Mouse (Mus musculus): ENCODE results near the gene Olfr353. TPM values are rescaled to one million over a fixed set of nuclear protein-coding genes. Genes with fewer than 3 reads are reported as not detected.

The Olfr353 gene
- polyA plus RNA-seq (2015; fragmentation: Nextera tagmentation; extraction: Ambion mirVana): not detected in 2 replicates

GRCm38 (mm10) chr2:36892836-36893235 is at the start of gene Olfr353:
Olfr353 (minus strand) TSS chr2:36892936.

GRCm38 (mm10) chr2:36936821-36937220 is 44.1 kb upstream of the Olfr353 start, which contains the start of gene Olfr356:
Olfr356 (plus strand) TSS chr2:36937121.

GRCm38 (mm10) chr2:36928797-36929196 is 36.1 kb upstream of the Olfr353 start, which contains the start of gene Olfr355:
Olfr355 (minus strand) TSS chr2:36928897.

GRCm38 (mm10) chr2:36905380-36905779 is 12.6 kb upstream of the Olfr353 start, which contains the start of gene Olfr354:
Olfr354 (plus strand) TSS chr2:36905680.

GRCm38 (mm10) chr2:36868160-36868559 is 24.6 kb downstream of the Olfr353 start, which contains the start of gene Olfr352:
Olfr352 (plus strand) TSS chr2:36868460.

GRCm38 (mm10) chr2:36862560-36862959 is 30.2 kb downstream of the Olfr353 start, which contains the start of gene Olfr351:
Olfr351 (minus strand) TSS chr2:36862660.

GRCm38 (mm10) chr2:36846010-36846409 is 46.7 kb downstream of the Olfr353 start, which contains the start of gene Olfr350:
Olfr350 (plus strand) TSS chr2:36846310.

Other genes with a start within 250 kb of the Olfr353 start
- not detected in 2 replicates for gene Olfr346, start 207.1 kb downstream of the Olfr353 start, polyA plus RNA-seq (2015; fragmentation: Nextera tagmentation; extraction: Ambion mirVana)
- gene Olfr347, start 161.0 kb downstream of the Olfr353 start, polyA plus RNA-seq (2015; fragmentation: Nextera tagmentation; extraction: Ambion mirVana): not detected in 2 replicates
- not detected in 2 replicates for gene Olfr348, start 108.7 kb downstream of the Olfr353 start, polyA plus RNA-seq (2015; fragmentation: Nextera tagmentation; extraction: Ambion mirVana)
- not detected in 2 replicates for gene Olfr50, start 102.4 kb downstream of the Olfr353 start, polyA plus RNA-seq (2015; fragmentation: Nextera tagmentation; extraction: Ambion mirVana)
- gene Olfr3, start 75.9 kb downstream of the Olfr353 start, polyA plus RNA-seq (2015; fragmentation: Nextera tagmentation; extraction: Ambion mirVana): not detected in 2 replicates
- gene Olfr350, start 46.6 kb downstream of the Olfr353 start, polyA plus RNA-seq (2015; fragmentation: Nextera tagmentation; extraction: Ambion mirVana): not detected in 2 replicates
- not detected in 2 replicates for gene Olfr351, start 30.3 kb downstream of the Olfr353 start, polyA plus RNA-seq (2015; fragmentation: Nextera tagmentation; extraction: Ambion mirVana)
- not detected in 2 replicates for gene Olfr352, start 24.5 kb downstream of the Olfr353 start, polyA plus RNA-seq (2015; fragmentation: Nextera tagmentation; extraction: Ambion mirVana)
- gene Olfr354, start 12.7 kb upstream of the Olfr353 start, polyA plus RNA-seq (2015; fragmentation: Nextera tagmentation; extraction: Ambion mirVana): not detected in 2 replicates
- gene Olfr355, start 36.0 kb upstream of the Olfr353 start, polyA plus RNA-seq (2015; fragmentation: Nextera tagmentation; extraction: Ambion mirVana): not detected in 2 replicates
- not detected in 2 replicates for gene Olfr356, start 44.2 kb upstream of the Olfr353 start, polyA plus RNA-seq (2015; fragmentation: Nextera tagmentation; extraction: Ambion mirVana)
- not detected in 2 replicates for gene Olfr357, start 100.9 kb upstream of the Olfr353 start, polyA plus RNA-seq (2015; fragmentation: Nextera tagmentation; extraction: Ambion mirVana)
- not detected in 2 replicates for gene Olfr358, start 116.4 kb upstream of the Olfr353 start, polyA plus RNA-seq (2015; fragmentation: Nextera tagmentation; extraction: Ambion mirVana)
- gene Olfr360, start 172.8 kb upstream of the Olfr353 start, polyA plus RNA-seq (2015; fragmentation: Nextera tagmentation; extraction: Ambion mirVana): not detected in 2 replicates
- gene Olfr361, start 196.4 kb upstream of the Olfr353 start, polyA plus RNA-seq (2015; fragmentation: Nextera tagmentation; extraction: Ambion mirVana): not detected in 2 replicates
- not detected in 2 replicates for gene Olfr362, start 225.0 kb upstream of the Olfr353 start, polyA plus RNA-seq (2015; fragmentation: Nextera tagmentation; extraction: Ambion mirVana)
- not detected in 2 replicates for gene Olfr364-ps1, start 246.4 kb upstream of the Olfr353 start, polyA plus RNA-seq (2015; fragmentation: Nextera tagmentation; extraction: Ambion mirVana)